Mouse (Mus musculus) left cerebral cortex, postnatal 10 days (tissue): ENCODE data around the gene Plekhf1. TPM values are rescaled to one million over a fixed set of nuclear protein-coding genes. Genes with fewer than 3 reads are reported as not detected.
A peak's percentile ranks its signal among the peaks of the same experiment; 100 is the strongest.

Experiments
- DNase-seq, 2 experiments: peaks; one replicate each; pipeline ENCODE4 v3.0.0; 2021 to 2022; ENCODE audit warnings: low spot score in 2 of 2, mixed read lengths in 1 of 2; ENCODE audit errors: extremely low spot score in 1 of 2
- intact Hi-C: fragments of 180-260 bp; cut with DNase I; formaldehyde crosslinking; loops from one replicate; pipeline ENCODE4 v1.15.1; 2025
- total RNA-seq, 2 experiments: library from RNA; stranded (reverse); gene quantifications; 2 replicates each; pipeline ENCODE4 v1.2.3; 2021

Plekhf1 gene
- total RNA-seq, 2 experiments from 2014 or later, result 0.55 to 0.92 TPM

DNA sequence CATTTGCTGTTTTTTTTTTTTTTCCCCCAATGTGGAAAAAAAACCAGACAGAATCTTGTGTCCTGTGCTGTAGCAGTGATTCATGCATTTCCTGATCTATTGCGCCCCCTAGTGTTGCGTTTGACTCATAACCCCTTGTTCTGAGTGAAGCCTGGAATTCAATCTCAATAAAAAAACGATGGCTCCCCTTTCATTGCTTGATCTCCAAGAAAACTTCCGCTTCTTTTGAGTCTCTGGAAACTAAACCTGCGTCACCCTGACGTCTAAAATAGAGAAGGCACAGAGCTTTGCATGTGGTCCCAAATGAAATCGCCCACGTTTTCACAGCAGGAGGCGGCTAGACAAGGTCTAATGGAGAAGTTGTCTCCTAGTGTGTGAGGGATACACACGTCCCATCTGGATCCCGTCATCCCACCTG lies 60.1 kb downstream of the Plekhf1 start:
- peak; percentile 50 to 72 for DNase-seq
- intact Hi-C loops, result loop anchor here (5.0 kb wide), 2 partner anchors 105 to 795 kb away; no protein-coding TSS in a partner anchor

Other genes starting within 250 kb of the Plekhf1 start
- gene Uri1, start 204.5 kb downstream of the Plekhf1 start, total RNA-seq, result 10 to 100 TPM; 39.5 to 40.5 TPM
- gene Ccne1, start 120.5 kb downstream of the Plekhf1 start, total RNA-seq, result 10 to 100 TPM; 13.0 to 15.2 TPM
- gene 1600014C10Rik, start 44.8 kb downstream of the Plekhf1 start, total RNA-seq, result 10 to 100 TPM; 18.6 to 19.2 TPM
- gene Pop4, start 43.4 kb upstream of the Plekhf1 start, total RNA-seq, result 10 to 100 TPM; 31.4 to 35.7 TPM